Mouse (Mus musculus) embryo, embryonic 10 days (tissue): ENCODE data around the gene Tmsb4x.

Source experiments
- DNase-seq: peaks from one replicate; pipeline ENCODE4 v3.0.0-alpha.2; 2015; ENCODE audit warnings: low spot score

The Tmsb4x gene

DNA sequence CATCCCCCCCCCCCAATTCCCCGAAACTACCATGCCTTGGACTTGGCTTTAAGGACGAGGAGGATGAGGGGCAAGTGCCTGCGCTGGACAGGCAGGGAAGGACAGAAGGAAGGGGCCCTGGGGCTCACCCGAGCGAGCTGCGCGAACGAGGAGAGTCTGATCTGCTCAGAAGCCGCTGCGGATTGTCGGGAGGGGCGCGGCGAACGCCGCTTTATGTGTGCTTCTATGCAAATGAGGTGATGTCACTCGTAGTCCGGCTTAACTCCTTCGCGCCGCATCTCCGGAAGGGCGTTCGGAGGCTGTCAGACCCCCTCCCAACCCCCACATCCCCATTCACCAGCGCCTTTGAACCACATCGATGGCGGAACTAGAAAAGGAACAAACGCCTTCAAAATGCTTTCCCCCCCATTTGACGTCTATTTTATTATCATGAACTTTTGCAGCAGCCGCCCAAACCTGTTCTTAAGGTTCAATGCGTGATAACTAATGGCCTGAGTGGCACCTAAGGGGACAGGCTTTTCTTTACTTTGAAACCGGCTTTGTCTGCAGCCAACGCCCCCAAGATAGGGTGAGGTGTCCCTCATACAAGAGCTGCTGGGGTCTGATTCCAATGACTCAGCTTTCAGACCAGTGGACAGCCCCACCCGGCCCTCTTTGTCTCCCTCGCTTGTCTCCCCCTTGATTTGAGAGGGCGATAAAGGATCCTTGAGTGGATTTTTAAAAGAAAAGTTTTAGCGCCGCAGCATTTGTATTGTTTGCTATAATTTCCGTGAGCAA, at the start of gene Tmsb4x:
Tmsb4x (minus strand) TSS at position 338 of the 777 bp plus-strand sequence.
- peak; percentile 83 for DNase-seq

DNA sequence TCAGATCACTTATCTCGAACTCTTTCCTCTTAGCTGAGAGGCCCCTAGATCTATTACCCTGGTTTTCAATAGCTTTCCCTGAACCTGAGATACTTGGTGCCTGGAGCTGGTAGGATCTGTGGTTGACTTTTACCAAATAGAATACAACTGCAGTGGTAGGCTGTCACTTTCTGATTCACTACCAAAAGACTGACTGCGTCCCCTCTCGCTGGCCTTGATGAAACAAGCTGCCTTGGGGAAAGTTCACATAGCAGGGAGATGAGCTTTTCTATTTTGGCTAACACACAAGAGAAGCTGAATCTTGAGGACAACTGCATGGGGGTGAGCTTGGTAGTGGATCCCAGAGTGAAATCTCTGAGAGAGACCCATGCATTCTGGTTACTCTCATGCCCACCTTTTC, 32.6 kb upstream of the Tmsb4x start:
- no peak for DNase-seq

DNA sequence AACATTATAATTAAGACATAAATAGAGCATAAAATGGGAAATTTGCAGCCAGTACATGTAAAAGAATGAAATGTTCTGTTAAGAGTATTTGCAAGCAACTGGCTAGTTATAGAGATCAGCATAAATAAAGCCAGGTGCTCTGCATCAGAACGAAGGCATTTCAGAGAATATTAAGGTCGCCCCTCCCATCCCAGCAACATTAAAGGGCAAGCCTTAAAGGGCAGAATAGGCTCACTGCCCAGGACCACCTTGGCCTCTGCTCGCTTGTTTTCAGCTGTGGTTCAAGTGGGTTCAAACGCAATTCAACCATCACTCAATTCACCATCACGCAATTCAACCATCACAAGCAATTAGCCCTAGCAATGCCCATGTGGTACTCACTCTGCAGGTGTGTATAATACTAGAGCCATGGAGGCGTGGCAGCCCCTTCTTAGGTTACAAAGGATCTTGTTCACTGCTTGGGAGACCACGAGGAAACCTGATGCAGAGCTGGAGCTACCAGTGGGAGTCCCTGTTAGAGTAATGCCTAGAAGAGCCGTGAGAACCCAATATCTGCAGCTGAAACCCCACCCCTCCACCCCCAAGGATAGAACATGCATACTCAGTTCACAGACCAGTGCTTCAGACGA, 30.3 kb upstream of the Tmsb4x start:
- DNase-seq = no peak

DNA sequence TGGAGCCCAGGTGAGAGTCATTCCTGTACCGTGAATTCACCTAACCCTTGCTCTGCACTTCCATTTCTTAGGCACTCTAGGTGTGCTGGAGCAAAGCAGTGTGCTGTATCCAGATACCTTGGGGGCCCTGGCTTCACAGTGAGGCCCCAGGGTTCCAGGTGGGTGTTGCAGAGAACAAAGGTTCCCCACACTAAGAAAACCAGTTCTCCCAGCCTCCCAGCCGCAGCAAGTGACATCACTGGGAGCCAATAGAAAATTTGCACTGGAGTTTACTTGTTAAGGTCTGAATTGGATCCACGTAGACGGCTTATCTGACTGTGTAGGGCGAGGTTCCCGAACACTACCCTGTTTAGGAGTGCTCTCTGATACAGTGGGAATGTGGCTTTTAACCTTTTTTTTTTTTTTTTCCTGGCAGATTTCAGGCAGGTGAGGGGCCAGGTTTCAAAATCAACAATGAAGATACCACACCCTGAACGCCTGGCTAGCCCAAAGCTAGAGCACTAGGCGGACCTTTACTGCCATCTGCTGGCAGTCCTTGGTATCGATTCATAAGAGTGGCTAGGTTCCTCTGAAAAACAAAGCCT, 24.1 kb upstream of the Tmsb4x start:
- DNase-seq = peak; percentile 68

DNA sequence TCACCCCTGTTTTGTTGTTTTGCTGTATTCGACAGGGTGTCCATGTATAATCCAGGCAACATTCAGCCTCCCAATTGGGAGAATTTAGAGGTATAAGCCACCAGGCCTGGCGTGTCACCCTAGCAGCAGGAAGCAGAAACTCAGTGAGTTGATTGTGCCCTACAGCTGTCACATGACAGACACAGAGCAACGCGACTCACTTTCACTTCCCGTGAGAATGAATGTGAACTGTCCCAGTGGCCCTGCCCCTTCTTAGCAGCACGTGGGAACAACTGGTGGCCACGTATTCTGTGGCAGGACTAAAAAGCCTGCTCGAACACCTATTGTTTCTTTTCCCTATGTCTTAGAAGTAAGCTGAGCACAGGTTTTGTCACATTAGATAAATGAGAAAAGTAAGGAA, 22.0 kb upstream of the Tmsb4x start:
- no peak for DNase-seq

DNA sequence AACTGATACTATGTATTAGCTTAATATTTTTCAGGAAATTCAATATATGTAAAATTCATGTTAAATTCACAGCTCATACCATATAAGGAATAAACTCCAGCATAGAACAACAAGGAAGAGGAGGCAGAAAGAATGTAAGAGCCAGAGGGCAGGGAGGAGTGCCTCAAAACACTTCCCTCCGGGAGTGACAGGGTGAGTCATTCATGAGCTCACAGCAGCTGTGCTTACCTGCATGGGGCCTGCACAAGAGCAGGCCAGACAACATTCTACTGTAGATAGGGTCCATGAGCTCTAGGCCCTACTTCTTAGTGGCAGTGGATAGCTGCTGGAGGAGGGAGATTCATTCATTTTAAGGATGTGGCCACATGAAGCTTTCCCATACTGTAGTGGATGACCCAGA, 20.7 kb upstream of the Tmsb4x start:
- DNase-seq = no peak

DNA sequence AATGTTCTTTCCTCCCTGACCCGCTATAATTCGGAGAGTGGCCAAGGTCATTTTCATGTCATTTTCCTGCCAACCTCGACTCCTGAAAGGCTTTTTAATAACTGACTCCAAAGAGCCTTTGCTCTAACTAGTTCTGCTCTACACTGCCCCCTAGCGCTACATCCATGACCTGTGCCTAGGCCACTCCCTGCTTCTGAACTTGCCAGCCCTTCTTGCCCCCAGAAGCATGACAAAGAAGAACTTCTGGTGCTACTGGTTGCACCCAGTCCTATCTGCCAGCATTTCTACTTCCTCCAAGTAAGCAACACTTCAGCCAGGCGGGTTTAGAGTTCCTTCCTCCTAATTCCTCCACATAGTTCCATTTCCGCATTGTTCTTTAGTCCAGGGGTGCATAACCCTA, 20.1 kb upstream of the Tmsb4x start:
- peak; percentile 75 for DNase-seq

DNA sequence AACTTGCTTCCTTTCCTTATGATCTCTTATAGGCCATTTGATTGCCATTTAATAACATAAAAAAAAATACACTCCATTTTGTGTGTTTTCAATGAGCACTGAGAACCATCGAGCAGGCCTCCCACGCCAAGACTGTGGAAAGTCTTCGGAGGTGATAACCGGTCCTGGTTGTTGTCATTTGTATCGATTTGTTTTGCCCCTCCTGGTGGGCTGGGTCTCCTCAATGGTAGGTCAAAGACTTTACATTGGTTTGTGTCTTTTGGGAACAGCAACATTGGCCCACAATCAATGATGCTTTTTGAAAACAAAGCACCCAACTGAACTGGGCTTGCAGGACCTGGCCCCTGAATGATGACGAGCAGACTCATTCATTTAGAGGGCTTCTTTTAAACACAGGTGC, 18.6 kb upstream of the Tmsb4x start:
- no peak for DNase-seq

DNA sequence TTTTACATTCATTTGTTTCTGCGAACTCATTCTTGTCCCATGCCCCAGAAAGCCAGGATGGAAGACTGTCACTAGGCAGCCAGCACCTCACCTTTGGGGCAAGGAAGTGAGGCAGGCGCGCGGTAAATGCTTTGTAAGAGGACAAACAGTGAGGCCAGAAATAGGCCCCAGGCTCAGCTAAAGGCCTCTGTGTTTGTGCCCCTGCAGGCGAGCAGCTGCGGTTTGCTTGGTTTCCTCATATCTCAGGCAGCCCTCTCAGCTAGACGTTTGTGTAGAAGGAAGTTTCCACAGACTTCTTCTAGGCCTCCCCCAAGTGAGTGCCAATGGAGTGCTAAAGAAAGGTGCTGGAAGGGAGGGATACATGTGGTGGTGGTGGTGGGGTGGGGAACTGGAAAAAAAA, 18.0 kb upstream of the Tmsb4x start:
- DNase-seq = no peak

DNA sequence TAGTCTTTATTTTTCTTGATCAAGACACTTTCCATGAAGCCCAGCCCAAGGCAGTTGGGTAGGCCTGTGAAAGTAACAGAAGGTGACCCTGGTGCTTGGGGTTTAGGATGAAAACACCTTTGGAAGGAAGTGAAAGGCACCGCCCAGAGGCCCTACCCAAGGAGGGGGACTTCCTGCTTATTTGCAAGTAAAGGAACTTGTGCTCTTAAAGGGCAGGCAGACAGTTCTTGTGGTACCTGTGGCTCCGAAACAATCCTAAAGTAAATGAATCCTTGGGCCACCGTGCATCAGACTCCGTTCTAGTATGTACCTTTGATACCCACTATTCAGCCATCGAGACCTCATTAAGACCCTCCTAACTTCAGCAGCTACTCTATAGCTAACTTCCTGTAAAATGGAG, 17.5 kb upstream of the Tmsb4x start:
- DNase-seq = no peak

DNA sequence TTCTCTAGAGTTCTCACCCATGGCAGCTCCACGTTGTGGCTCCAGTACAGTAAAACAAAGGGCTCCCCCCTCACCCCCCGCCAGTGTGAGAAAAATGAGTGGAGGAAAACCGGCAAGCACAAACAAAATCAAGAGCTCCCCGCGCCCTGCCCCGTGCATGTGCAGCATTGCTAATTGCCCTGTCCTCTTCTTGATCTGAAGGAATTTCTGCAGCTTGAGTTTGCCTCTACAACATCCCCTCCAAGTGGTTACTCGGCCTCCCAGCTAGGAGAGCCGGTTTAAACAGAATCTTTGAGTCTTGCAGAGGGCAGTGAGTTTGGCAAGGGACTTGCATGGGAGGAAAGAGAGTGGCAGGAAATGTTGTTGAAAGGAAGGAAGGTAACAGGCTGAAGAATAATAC, 3.6 kb upstream of the Tmsb4x start:
- DNase-seq = peak; percentile 50

DNA sequence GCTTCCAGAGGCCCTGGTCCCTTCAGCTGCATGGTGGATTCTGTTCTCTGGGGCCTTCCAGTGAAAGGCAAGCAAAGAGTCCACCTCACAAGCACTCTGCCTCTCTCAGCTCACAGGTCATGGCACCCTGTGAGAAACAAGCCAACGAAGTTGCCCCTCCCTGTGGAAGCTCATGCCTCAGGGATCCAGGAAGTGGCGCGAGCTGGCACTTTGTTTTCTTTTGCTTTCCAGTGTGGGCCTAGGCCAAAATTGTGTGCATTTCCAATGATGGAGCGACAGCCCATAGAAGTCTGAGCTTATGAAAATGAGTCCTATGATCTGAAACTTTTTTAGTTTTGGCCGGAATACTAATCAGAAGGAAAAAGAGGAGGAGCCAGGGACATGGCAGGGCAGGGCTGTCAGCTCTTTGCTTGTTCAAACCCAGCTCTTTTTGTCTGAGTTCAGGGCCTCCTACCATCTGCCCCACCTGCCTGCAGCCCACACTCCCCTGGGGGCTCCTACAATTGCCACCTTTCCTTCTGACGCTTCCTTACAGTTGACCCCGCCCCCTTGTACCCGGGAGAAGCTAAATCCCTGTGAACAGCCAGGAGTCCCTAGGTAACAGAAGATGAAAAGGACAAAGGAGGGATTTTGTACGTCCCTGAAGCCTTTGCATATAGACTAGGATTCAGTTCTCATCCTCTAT, 2.9 kb upstream of the Tmsb4x start:
- DNase-seq = no peak

DNA sequence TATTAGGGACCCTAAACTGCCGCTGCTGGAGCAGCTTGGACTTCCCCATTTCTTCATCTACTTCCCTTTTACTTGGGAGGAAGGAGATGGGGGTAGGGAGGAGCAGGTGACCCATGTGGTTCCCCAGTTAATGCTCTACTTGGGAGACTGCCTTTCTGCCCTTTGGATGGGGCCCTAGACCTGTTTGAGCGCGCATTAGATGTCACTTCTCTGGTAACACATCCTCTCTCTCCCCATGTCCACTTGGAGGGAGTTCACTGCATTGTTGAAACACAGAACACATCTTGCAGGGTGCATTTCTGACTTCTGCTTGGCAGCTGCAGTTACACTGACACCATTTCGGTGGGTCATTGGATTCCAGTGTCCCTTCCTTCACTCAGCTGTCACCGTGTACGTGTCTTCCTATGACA, 1.2 kb upstream of the Tmsb4x start:
- DNase-seq = peak; percentile 8

DNA sequence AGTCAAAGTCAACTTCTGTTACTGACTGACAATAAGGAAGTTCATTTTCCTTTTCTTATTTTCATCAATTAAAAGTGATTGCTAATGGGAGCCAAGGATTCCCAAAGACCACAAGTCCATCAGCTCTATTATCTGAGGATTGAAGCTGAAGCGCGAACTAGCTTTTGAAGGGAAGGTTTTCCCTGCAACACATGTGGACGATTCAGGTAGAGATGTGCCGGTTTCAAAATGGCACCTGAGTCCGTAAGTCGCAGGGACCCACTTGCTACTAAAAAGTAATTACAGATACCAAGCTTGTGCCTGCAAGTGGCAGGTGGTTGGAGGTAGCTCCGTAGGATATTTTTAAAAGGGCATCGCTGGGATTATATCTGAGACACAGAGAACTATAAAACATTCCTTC, 713 bp upstream of the Tmsb4x start:
- no peak for DNase-seq

DNA sequence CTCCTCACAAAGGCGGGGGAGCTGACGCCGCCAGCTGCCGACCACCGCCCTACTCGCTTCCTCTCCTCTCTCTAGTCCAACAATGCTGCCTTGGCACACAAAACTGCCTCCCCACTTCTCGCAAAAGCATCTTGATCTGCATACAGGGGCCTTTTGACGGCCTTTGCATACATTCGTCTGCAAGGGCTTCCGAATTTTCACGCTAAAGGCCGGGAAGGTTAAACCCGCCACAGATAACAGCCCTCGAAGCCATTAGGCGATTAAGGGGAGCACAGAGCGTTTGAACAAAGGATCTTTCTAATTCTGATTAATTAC, 652 bp downstream of the Tmsb4x start:
- peak; percentile 43 for DNase-seq

DNA sequence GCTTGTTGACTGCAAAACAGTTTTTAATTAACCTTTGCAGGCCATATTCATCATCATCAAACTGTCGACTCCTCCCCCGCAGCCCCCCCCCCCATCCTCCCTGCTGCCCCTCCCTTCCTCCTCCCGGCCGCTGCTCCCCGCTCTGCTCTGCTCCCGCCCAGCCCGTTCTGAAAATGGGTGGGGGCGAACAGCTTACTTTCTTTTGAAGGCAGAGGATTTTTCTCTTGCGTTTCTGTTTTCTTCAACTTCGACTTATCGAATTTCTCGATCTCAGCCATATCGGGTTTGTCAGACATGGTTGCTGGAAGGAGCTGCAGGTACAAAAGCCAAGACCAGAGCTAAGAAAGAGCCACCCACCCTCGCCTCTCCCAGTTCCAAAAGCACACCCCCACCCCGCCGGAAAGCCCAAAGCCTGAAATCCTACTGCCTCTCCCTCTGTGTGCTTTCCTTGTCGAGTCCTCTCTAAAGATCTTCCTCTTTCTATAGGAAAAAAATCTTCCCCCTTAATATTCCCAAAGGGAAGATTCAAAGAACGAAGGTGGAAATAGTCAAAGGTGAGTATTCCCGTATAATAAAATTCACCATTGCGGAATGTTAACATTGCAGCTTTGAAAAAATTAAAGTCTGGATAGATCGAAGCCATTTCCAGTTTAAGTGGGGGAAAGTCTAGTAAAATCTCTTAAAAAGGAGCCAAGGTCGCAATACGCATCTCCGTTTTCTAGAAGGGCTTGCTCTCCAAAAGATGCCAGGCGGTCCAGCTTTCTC, 1.2 kb downstream of the Tmsb4x start:
- no peak for DNase-seq

DNA sequence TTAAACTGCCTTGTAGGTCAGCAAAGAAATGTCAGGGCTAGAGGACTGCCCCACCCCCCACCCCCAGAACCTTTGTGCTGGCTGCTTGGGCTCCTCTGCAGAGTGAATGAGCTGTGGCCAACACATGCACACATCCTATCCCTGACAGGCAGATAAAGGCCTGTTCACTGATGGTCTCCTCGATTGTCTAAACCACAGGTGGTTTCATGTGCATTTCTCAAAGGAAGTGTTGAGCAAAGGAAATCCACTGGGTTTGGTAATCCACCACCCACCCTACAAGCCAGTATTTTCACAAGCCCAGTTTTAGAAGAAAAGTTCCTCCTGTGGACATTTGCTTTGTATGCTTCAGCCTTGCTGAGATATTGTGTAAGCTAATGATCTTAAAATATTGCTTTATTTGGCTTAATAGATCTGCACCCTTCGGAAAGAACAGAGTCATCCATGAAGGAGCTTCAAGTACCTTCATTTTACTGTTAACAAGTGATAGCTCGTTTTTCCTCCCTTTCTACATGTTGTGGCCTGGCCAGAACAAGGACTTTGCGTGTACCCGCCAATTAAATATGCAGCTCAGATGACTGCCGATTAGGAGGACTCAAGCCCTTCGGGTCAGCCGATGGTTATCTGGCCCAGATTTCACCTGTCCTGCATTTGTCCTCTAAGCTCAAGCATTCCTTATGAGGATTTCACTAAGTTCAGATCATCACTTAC, 3.1 kb downstream of the Tmsb4x start:
- peak; percentile 29 for DNase-seq

DNA sequence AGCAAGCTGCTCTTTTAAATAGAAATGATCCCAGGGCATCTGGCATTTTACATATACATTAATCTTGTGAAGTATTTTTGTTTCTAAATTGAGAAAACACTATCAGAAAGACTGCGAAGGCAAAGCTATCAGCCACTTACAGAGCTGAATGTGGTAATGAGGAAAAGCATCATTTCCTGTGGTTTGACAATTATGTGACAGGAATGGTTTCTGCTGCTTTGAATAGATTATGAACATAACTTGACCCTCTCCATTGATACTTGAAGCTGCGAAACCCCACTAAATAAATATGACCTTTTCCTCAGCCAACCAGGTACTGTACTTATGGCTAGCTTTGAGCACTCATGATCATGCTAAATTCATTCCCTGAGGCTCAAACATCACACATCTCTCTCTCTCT, 7.8 kb downstream of the Tmsb4x start:
- DNase-seq = no peak

DNA sequence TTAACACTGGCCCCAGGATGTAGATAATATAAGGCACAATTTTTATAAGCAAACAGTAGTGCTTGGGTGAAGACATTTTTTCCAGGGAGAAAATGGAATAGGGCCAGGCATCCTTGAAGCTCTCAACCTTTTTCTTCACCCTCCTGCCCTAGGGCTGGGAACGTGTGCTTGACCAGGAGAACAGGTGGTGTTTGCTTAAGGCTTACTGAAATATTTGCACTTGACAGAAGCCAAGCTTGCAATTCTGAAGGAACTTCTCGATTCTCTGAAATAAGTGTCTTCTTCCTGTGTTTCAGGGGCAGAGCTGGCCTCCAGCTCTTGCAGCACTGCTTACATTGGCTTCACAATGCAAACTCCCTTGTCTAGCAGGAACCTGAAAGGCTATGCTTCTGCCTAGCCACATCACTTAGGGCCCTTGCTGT, 13.9 kb downstream of the Tmsb4x start:
- no peak for DNase-seq

DNA sequence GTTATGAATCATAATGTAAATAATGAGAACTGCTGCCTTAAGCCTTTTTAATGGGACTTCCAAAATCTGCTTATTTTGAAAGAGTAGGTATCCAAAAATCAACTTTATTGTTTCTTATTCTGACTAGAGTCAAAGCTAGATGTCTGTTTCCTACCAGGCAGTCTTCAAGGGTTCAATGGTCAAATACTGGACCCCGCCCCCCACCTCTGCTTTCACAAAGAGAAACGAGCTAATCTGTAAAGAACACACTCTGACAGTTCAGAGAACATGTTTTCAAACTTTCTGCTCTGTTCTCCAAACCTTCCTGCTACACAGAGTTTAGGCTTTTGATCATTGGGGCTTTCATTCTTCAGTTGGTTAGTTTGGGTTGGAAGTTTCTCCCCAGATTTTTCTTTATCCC, 22.8 kb downstream of the Tmsb4x start:
- no peak for DNase-seq

DNA sequence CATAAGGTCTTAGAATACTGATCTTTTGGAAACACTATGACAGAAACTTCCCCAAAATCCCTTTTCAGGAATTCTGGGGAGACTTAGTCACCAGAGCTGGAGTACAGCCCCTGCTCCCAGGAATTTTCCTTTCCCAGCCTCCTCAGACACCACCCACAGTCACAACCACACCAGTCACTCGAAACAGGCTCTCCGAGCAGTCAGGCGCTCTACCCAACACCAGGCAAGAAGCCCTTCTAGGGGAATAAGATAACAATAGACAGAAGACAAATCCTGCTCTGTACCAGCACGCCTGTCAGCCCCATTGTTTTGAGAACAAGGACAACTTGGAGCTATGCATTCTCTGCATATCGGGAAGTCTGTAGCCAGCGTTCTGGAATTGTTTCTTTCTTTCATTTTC, 25.6 kb downstream of the Tmsb4x start:
- DNase-seq = no peak

DNA sequence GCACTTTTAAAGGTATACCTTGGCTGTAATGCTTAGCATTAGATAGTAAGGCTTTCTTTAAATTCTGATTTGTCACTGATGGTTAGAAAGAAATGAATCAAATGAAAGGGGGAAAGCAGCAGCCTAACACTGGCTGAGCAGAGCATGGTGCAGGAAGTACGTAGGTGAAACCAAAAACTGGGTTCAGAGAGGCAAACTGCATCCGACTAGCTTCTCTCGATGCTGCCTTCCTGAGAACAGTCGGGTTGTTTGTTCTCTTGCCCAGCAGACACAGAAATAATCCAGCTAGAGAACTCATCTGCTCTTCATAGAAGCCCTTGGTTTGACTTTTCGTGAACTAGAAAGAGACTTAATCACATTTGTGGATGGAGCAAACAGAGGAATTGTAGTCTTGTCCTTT, 26.7 kb downstream of the Tmsb4x start:
- no peak for DNase-seq
